Mouse (Mus musculus) right cerebral cortex, postnatal 14 days (tissue): ENCODE measurements around the gene Katnal1.

Experiments
- DNase-seq: peaks from one replicate; pipeline ENCODE4 v3.0.0; 2022

Gene Katnal1

GRCm38 (mm10) chr5:148922773-148923172 is 6.3 kb downstream of the Katnal1 start:
- no peak for DNase-seq

GRCm38 (mm10) chr5:148918049-148918448 is 11.1 kb downstream of the Katnal1 start:
- no peak for DNase-seq

GRCm38 (mm10) chr5:148916775-148917174 is 12.3 kb downstream of the Katnal1 start:
- no peak for DNase-seq

- no peak for DNase-seq
Observed at GRCm38 (mm10) chr5:148912262-148912661, 16.9 kb downstream of the Katnal1 start.

DNA sequence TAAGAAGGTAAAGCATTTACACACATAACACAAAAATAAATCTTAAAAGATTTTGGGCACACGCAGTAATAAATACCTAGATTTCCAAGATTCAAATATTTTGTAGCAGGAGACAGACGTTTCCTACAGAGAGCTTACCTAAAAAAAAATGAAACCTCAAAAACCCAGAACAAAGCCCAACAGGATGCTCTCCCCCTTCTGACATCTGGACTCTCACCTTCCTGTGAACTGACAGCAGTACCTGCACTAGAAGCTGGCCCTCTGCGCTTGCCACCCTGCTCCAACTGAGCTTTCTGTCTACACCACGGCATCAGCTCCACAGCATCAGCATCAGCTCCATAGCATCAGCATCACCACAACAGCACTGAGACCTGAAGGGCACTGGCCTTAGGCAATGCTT is 19.1 kb downstream of the Katnal1 start:
- no peak for DNase-seq

- DNase-seq = no peak
Observed at GRCm38 (mm10) chr5:148909402-148909801, 19.7 kb downstream of the Katnal1 start.

DNA sequence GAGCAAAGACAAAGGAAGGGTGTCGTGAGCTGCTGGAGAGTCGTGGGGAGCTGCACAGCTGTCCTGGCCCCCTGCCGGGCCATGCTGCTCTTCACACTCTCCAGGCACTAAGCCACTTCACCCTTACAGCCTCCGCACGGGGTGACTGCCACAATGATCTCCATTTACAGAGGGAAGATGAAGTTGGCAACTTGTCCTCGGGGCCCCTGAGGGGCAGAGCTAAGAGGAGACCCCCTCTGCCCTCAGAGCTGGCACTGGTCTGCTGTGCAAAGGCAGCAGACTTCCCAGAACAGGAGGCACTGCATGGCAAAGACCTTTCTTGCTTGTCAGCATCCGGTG is 20.1 kb downstream of the Katnal1 start:
- no peak for DNase-seq

GRCm38 (mm10) chr5:148908191-148909056 is 20.7 kb downstream of the Katnal1 start:
- DNase-seq = no peak

DNA sequence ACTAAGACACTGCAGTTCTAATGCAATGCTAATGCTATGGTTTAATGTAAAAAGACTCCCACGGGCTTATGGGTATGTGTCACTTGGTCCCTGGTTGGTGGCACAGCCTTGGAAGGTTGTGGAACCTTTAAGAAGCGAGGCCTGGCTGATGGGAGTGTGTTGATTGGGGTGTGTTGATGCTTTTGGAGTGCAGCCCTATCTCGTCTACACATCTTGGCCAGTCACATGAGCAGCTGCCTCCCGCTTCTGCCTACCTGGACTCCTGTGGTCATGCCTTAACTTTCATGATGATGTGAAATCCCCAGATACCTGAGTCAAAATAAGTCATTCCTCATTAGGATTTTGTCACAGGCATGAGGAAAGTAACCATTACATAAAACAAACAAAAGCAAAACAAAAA is 22.8 kb downstream of the Katnal1 start:
- no peak for DNase-seq

- DNase-seq = no peak
Observed at GRCm38 (mm10) chr5:148904846-148905245, 24.3 kb downstream of the Katnal1 start.

GRCm38 (mm10) chr5:148899361-148899760 is 29.8 kb downstream of the Katnal1 start:
- no peak for DNase-seq

GRCm38 (mm10) chr5:148897941-148898417 is 31.1 kb downstream of the Katnal1 start:
- no peak for DNase-seq

- DNase-seq = peak; percentile 31
Observed at GRCm38 (mm10) chr5:148897069-148897702, 31.9 kb downstream of the Katnal1 start.

DNA sequence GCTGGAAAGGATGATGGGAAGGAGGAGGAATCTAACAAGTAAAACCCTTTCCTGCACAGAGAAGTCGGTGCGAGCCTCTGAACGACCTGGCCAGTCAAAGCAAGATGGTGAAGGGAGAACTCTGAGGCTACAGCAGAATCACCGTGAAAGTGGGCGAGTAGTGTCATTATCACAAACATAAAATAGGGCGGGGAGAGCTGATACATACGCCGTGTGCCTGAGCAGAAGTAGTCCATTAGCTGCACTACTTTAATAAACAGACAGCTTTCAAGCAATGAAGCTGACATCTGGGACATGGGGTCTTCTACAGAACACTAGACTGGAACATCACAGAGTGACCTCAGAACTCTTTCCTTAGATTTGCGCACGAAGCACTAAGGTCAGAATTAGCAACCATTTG is 32.6 kb downstream of the Katnal1 start:
- DNase-seq = no peak

GRCm38 (mm10) chr5:148895833-148896232 is 33.3 kb downstream of the Katnal1 start:
- DNase-seq = no peak

GRCm38 (mm10) chr5:148895034-148895433 is 34.1 kb downstream of the Katnal1 start:
- DNase-seq = no peak

GRCm38 (mm10) chr5:148890237-148890636 is 38.9 kb downstream of the Katnal1 start:
- DNase-seq = no peak

DNA sequence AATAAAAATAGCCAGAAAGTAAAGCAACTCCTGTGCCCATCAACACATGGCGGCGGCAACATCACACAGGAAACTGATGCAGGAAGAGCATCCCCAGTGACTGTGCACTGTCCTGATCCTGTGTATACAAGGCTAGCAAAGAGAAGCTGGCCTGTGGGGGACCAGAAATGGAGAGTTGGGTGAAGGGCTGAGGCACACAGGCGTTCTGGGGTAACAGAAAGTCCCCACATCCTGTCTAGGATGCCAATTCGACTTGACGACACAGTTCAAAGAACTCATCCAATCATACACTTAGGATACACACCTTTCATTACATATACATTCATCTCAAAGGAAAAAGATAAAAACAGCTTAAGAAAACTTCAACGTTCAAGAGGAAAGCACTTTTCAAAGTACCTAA is 41.1 kb downstream of the Katnal1 start:
- DNase-seq = no peak

DNA sequence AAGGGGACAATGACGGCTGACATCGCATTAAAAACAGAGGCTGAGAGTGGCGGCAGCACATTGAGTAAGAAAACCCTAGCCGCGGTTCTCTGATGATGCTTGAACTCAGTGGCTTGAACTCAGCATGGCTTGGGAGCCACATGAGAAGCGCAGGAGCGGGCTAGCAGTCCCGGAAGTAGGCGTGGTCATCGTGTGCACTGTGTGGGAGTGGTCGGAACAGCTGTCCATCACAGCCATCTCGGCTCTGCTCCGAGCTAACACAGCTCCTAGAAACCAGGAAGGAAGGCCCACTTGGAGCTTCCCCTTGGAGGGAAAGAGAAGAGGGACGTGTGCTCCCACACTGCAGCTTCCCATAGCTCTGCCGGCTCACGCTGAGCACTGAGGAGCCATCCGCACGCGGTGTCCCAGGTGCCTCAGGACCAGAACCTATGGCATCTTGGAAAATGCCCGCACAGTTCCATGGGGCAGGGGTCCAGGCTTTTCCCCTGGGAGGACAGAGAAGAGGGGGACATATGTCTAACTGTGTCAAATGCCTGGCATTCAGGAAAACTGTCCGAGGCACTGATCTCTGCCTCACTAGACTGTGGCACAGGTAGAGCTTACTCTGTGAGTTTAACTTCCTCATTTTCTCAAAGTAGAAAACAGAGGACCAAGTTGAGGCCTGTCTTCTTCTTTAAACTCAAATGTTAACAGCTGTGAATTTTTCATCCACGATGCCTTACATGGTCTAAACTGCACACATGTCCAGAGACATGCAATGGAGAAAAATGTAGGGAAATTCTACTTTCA is 43.1 kb downstream of the Katnal1 start:
- no peak for DNase-seq

DNA sequence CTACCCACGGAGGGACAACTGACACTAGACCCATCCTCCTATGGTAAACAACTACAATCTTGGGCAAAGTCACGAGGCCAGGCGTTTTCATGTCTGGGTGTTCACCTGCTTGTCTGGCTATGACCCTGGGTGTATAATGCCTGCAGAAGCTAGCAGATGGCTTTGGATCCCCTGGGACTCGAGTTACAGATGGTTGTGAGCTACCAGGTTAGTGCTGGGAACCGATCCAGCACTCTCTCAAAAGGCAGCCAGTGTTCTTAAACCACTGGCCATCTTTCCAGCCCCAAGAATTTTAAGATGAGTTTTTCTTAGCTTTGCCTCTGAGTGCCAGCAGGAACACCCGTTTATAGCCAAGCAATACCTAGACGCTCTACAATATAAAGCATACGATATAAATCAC is 45.4 kb downstream of the Katnal1 start:
- no peak for DNase-seq

GRCm38 (mm10) chr5:148879218-148879617 is 49.9 kb downstream of the Katnal1 start:
- DNase-seq = no peak

DNA sequence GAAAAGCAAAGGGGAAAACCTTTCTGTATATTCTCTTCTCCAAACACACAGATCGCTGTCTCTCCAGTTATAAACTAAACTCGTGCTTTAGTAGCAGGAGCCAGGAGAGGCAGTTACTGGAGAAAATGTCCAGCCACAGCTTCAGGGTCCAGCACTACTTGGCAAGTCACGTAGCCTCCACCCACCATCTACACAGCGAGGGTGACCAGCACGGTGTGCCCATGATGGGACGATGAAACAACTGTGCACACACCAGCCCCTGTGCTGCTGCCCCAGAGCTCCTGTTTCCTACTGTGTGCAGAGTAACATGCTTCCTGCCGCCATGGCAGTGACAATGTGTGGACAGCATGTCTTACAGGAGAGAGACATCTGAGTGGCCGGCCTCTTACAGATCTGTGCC is 56.0 kb downstream of the Katnal1 start:
- DNase-seq = no peak

- DNase-seq = no peak
Observed at GRCm38 (mm10) chr5:148869583-148869982, 59.5 kb downstream of the Katnal1 start.

DNA sequence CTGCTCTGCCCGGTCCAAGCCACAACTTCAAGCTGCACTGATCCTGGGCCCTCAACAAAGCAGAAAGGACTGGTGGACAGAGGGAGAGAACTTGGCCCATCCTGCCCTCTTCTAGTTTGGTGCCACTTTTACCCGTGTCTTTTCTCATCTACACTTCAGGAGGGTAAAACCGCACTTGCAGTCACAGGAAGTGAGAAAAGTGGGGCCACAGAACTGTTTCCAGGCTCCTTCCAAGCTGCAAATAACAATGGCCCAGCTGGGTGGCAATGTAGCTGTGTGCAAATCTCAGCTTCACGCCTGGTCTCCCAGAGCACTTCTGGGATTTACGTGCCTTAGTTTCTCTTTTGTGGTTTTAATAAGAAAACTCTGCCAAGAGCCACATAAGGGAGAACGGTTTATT is 61.4 kb downstream of the Katnal1 start:
- DNase-seq = no peak
